Mouse (Mus musculus): ENCODE measurements around the gene Pla2g2e. TPM values are rescaled to one million over a fixed set of nuclear protein-coding genes. Genes with fewer than 3 reads are reported as not detected.

Gene Pla2g2e
- polyA plus RNA-seq, 1 experiment from 2014 or later: 0.18 TPM

DNA sequence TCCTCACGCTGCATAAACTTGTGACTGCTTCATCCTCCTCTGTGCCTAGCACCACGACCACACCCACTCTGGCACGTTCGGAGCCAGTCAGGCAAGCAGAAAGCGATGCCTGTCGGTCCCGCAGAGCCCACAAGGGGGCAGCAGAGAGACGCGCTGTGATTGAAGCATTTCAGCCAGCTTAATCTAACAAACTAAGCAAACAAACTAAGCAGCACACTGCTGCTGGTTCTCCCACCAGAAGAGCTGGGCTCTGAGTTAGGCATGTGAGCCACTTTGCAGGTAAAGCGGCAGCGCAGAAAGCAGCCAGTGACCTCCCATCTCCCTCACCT lies 44.4 kb downstream of the Pla2g2e start:
- under 1% methylated on average over 11 of the region's 11 CpGs for WGBS
- 0 out of 2 replicates have a peak, but pooled peaks cover 2% of the 10 kb centered on the region for H3K9me3 ChIP-seq (replicated peaks; ENCODE audit: control insufficient read depth, low read length)
- peaks cover 3% of the 10 kb centered on the region; the same call in 1 of the 2 replicates for H3K4me1 ChIP-seq (ENCODE audit: control insufficient read depth, insufficient read depth, low read length)
- H3K4me2 ChIP-seq (ENCODE audit: low read depth, low read length): peak overlapping the region; percentile 56
- no peaks in the 10 kb centered on the region for H3K36me3 ChIP-seq (ENCODE audit: control insufficient read depth, insufficient read depth)
- 0 out of 2 replicates have a peak overlapping the region, but pooled peaks have one; percentile 19 for H3K4me3 ChIP-seq (ENCODE audit: low read length)
- no peak overlapping the region for H3K9ac ChIP-seq (ENCODE audit: low read length)
- 0 out of 2 replicates have a peak, but pooled peaks have one; percentile 23 for ATAC-seq (replicated peaks; ENCODE audit: extremely low read depth, insufficient read depth, low FRiP score)
- H3K27me3 ChIP-seq (ENCODE audit: control insufficient read depth, insufficient read depth, low read length): peaks cover 4% of the 10 kb centered on the region
- H3K27ac ChIP-seq (ENCODE audit: low read length): no peak overlapping the region

DNA sequence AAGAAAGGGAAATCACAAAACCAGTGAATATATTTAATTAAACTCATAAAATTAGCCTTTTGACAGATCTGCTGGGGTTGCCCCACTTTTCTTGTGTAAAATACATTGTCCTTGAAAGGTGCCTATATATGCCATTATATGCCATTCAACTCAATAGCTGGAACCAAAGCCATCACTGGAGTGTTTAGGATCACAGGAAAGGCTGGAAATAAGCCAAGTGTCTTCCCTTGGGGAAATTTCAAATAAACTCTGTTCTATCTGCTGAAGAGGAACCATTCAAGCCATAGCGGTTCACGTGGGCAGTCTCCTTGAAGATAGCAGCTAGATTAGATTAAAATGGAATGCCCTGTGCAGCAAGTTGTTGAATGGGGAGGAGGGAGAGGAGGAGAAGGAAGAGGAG lies 47.8 kb downstream of the Pla2g2e start:
- Histone ChIP-seq H3K27ac (ENCODE audit: low read length) (no peak overlapping the region), H3K9me3 (replicated peaks; ENCODE audit: control insufficient read depth, low read length) (no peaks in the 10 kb centered on the region; the same call in 1 of the 2 replicates), H3K36me3 (ENCODE audit: control insufficient read depth, insufficient read depth) (no peaks in the 10 kb centered on the region), H3K27me3 (ENCODE audit: control insufficient read depth, insufficient read depth, low read length) (peaks cover 4% of the 10 kb centered on the region), H3K4me1 (ENCODE audit: control insufficient read depth, insufficient read depth, low read length) (peaks cover 3% of the 10 kb centered on the region; the same call in 1 of the 2 replicates), H3K4me3 (ENCODE audit: low read length) (no peak overlapping the region), H3K4me2 (ENCODE audit: low read depth, low read length) (no peak overlapping the region), H3K9ac (ENCODE audit: low read length) (no peak overlapping the region)
- 23% methylated on average over 2 of the region's 2 CpGs for WGBS
- ATAC-seq (replicated peaks; ENCODE audit: extremely low read depth, insufficient read depth, low FRiP score): no peak

Other genes starting within 250 kb of the Pla2g2e start
- gene Vwa5b1, start 242.1 kb upstream of the Pla2g2e start, polyA plus RNA-seq (2015; fragmentation: Nextera tagmentation; extraction: Ambion mirVana): 0.08 TPM in 1 of 2 replicates, not detected in the other
- gene Pla2g2c, start 153.2 kb upstream of the Pla2g2e start, polyA plus RNA-seq (2015; fragmentation: Nextera tagmentation; extraction: Ambion mirVana): 0.17 TPM in 1 of 2 replicates, not detected in the other
- 1.3 and 1.5 TPM in 2 replicates for gene Ubxn10, start 140.8 kb upstream of the Pla2g2e start, polyA plus RNA-seq (2015; fragmentation: Nextera tagmentation; extraction: Ambion mirVana)
- gene Pla2g2f, start 120.3 kb upstream of the Pla2g2e start, polyA plus RNA-seq (2015; fragmentation: Nextera tagmentation; extraction: Ambion mirVana): 0.07 and 0.15 TPM in 2 replicates
- 0.12 TPM in 1 of 2 replicates, not detected in the other for gene Pla2g2d, start 102.2 kb upstream of the Pla2g2e start, polyA plus RNA-seq (2015; fragmentation: Nextera tagmentation; extraction: Ambion mirVana)
- 2.7 and 3.8 TPM in 2 replicates for gene Pla2g5, start 14.5 kb upstream of the Pla2g2e start, polyA plus RNA-seq (2015; fragmentation: Nextera tagmentation; extraction: Ambion mirVana)
- gene Gm13030, start 4.0 kb upstream of the Pla2g2e start, polyA plus RNA-seq (2015; fragmentation: Nextera tagmentation; extraction: Ambion mirVana): not detected in 2 replicates
- 3.0 and 3.3 TPM in 2 replicates for gene Otud3, start 36.0 kb downstream of the Pla2g2e start, polyA plus RNA-seq (2015; fragmentation: Nextera tagmentation; extraction: Ambion mirVana)
- gene Rnf186, start 89.2 kb downstream of the Pla2g2e start, polyA plus RNA-seq (2015; fragmentation: Nextera tagmentation; extraction: Ambion mirVana): 0.29 and 0.66 TPM in 2 replicates
- 7.0 and 8.3 TPM in 2 replicates for gene Tmco4, start 94.9 kb downstream of the Pla2g2e start, polyA plus RNA-seq (2015; fragmentation: Nextera tagmentation; extraction: Ambion mirVana)
- gene Htr6, start 197.6 kb downstream of the Pla2g2e start, polyA plus RNA-seq (2015; fragmentation: Nextera tagmentation; extraction: Ambion mirVana): not detected in 2 replicates
- gene Nbl1, start 215.1 kb downstream of the Pla2g2e start, polyA plus RNA-seq (2015; fragmentation: Nextera tagmentation; extraction: Ambion mirVana): 25.8 and 28.9 TPM in 2 replicates